Mouse (Mus musculus): ENCODE measurements around the gene Csmd2.

Gene Csmd2

DNA sequence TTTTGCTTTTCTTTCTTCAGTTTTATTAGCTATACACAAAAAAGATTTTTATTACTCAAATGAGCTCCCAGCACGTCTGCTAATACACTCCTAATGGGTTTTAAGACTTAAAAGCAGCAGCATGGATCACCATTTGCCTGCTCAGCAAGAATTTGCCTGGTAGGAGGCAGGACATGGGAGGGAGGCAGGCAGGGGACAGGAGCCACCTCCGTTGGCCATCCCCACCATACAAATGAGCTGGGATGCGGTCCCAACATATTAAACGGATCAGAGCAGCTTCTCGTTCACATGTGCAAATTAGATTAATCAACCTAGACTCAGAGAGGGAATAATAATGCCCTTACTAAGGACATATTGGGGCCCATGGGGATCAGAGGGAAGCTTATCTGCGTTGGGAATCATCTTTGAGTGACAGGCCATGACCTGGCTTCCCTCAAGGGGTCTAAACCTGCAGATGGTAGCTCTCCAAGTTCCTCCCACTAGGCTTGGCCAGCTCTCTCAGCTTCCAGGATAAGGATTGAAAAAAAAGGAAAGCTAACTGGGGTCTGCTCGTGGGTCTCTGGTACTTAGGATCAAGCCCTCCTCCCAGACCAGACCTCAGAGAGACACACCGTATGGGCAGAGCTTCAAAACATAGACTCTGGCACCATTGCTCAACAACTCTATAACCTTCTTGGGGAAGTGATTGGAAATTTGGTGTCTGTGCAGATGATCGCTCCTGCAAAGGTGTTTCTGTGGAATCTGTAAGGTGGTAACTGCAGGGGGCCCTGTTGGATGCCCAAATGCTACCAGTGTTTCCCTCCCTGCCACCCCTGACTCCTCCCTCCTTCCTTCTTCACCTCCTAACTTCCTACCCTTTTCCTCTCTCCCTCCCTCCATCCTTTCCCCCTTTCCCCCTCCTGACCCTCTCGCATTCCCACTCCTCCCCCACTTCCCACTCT is 153.8 kb downstream of the Csmd2 start:
- no peak for DNase-seq (ENCODE audit: low spot score in 2 of 2)

DNA sequence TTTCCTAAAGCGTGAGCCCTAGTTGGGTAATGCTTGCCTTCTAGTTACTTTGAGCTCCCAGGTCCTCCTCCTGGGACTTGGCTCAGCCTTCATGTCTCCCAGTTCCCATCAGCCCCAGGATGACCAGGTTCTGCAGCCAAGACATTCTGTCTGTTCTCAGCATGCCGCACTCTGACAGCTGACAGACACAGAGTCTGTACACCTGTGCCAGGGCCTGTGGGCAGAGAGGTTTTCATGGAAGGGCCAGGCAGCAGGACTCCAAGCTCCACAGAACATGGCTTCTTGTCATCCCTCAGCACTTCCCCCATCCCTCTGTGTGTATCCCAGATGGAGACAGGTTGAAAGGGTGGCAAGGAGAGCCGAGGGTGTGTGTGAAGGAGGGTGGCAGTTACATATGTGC is 154.6 kb downstream of the Csmd2 start:
- DNase-seq (ENCODE audit: low spot score in 2 of 2): no peak

DNA sequence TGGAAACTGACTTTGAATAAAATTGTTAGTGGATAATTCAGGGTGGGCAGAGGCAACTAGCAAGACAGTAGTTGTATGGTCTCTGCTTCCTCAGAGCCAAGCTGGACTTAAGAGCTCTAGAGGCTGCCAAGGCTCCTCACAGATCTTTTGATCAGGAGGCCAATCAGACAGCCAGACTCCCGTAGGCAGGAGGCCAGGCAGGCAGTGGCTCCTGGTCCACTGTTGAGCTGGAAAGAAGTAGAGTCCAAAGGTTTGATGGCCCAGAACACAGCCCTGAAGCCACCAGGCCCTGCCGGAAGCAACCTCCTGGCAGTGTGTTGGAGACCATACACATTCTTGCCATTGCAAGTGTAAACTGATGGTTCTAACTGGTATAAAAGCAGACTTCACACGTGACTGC is 155.5 kb downstream of the Csmd2 start:
- no peak for DNase-seq (ENCODE audit: low spot score in 2 of 2)

DNA sequence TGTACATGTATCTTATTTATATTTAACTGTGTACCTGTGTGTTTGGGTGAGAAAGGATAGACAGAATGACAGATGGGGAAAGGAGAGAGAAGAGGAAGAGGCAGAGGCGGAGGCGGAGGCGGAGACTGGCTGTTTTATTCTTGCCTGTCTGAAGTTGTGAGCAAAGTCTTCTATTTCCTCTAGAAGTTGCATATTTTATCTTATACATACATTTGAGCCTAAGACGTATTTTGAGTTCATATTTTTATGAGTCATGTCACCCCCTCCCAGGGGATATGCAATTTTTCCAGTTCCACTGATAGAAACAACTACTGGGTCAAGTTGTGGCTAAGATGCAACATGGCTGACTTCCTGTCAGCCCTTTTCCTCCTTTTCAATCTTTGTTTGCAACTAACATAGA is 161.9 kb downstream of the Csmd2 start:
- DNase-seq (ENCODE audit: low spot score in 2 of 2): no peak

DNA sequence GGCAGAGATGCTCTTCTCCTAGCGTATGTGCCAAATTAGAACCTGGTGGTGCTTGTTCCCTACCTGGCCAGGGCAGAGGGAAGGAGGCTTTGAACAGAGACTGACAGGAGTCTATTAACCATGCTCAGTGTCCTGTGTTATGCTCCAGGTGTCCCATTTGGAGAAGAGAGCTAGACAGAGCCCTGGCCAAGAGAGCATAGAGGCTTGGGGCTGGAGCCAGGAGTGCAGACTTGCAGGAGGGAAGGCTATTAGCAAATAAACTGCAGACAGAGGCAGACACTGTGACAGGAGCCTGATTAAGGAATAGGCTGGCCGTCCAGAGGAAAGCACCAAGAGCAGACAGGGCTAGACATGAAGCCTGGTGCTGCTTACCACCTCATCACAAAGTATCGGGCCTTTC is 164.4 kb downstream of the Csmd2 start:
- DNase-seq (ENCODE audit: low spot score in 2 of 2): no peak

DNA sequence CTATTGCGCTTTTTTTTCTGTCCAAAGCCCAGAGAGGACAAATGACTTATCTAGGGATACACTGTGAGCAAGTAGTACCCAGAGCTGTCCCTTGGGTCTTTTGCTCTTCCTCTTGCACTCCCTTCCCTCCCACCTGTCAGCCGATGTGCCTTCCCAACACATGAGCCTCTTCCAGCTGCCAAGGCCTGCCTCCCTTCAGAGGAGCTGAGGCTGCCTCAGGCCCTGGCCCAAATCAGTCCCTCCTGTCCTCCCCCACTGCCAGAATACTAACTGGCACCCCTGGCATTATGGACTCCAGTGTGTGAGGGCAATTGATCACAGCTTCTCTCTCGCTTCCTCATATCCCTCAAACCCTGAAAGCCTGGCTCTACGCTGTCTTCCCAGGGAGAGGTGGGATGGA is 165.5 kb downstream of the Csmd2 start:
- no peak for DNase-seq (ENCODE audit: low spot score in 2 of 2)

DNA sequence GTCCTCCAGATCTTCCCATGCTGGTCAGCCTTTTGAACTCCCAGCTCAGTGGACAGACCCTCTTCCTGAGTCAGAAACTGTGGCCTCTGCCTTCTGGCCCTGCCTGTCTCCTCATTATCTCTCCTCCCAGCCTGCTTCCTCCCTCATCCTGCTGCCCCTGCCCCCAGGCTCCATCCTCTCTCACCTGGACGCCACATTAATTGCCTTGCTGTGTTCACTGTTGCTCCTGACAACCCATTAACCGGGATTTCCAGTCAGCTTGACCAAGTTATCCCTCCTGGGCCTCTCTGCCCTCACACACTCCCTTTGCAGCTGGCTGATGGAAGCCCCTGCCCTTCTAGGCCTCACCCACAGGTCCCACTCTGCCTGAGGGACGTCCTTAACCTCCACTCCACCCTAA is 167.6 kb downstream of the Csmd2 start:
- no peak for DNase-seq (ENCODE audit: low spot score in 2 of 2)

DNA sequence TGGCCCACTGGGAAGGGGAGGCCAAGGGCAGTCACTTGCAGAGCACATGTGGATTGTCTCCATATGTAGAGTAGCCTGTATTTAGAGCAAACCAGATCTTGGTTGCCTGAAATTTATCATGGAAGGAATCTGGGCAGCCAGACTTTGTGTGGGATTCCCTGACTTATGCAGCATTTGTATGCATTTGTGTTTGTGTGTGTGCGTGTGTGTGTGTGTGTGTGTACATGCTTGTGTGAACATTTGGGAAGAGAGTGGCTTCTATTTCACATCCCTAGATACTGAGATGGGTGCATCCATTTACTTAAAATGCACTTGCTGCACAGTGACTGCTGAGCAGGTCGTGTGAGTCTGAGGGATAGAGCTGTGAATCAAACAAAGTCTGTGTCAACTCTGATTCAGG is 173.0 kb downstream of the Csmd2 start:
- DNase-seq (ENCODE audit: low spot score in 2 of 2): no peak

DNA sequence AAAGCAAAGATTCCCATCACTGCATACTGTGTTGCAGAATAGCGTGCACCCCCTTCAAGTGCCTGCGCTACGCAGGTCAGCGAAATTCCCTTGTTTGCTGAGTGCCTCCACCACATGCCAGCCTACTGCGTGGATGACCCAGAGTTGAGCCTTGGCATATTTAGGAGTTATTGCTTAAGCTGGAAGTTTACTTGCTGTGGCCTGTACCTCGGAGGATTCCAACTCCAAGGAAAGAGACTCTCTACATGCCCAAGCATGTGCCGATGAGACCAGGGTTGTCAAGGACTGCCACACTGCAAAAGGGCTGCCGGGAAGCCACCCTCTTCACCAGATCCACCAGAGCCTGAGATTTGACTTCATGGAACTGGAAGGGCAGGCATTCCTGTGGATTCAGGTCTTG is 182.5 kb downstream of the Csmd2 start:
- DNase-seq (ENCODE audit: low spot score in 2 of 2): no peak

DNA sequence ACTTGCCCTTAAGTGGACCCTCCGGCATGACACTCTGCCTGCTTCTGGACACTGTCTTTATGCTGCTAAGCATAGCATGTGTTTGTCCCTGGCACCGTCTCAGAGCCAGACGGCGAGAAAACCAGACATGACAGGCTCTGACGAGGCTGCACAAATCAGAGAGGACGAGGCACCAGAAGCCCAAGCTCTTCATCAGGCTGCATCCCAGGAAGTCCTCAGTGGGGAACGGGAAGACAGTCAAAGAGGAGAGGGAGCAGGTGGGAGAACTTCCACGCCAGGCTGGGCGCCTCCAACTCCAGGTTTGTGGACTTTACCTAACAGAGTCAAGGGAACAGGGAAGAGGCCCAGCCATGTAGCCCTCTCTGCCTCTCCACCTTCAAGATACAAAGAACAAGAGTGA is 183.6 kb downstream of the Csmd2 start:
- DNase-seq (ENCODE audit: low spot score in 2 of 2): no peak

DNA sequence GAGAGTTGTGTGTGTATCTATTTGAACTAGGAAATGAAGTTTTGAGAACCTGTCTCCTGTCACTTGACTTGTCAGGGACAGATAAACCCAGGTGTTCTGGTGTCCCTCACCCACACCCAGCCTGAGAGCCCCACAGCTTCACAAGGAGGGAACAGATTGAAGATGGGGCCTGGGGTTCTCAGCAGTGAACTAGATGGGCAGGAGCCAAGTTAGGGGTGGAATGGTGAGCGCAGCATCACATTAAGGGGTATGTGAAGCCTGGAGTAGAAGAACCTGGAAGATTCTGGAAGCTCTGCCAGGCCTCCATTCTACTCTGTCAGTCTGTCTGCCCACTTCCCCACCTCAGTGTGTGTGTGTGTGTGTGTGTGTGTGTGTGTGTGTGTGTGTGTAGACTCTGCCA is 184.0 kb downstream of the Csmd2 start:
- DNase-seq (ENCODE audit: low spot score in 2 of 2): no peak

DNA sequence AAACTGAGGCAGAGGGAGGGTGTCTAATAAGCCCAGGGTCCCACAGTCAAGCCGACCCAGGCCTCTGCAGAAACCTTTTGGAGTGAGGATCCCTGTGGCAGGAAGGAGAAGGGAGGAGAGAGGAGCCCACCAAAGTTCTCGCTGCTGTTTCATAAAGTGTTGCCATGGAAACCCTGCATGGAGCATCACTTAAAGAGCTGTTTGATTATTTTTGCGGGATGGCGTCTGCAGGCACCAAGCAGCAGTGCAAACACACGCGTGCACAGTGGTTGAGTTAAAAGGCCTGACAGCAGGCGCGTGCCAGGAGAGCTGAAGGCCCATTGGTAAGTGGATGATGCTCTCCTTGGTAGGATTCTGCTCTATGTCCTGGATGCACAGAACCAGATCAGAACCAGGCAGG is 191.3 kb downstream of the Csmd2 start:
- no peak for DNase-seq (ENCODE audit: low spot score in 2 of 2)

DNA sequence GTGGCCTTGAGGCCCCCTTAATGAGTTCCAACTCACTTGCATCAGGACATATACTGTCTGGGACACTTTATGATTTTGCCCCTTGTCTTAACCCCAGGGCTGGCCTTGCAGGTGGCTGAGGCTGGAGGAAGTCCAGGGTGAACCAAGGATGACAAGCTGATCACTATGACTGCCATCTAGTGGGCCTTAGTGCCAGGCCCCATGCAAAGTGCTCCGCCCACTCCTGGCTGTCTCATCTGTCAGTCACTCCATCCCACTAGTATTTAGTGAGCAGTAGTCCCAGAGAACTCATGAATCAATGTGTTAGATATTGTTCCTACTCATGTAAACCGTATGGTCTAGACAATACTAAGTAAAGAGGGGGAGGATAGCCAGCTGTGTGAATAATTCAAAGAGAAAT is 191.9 kb downstream of the Csmd2 start:
- DNase-seq (ENCODE audit: low spot score in 2 of 2): no peak

DNA sequence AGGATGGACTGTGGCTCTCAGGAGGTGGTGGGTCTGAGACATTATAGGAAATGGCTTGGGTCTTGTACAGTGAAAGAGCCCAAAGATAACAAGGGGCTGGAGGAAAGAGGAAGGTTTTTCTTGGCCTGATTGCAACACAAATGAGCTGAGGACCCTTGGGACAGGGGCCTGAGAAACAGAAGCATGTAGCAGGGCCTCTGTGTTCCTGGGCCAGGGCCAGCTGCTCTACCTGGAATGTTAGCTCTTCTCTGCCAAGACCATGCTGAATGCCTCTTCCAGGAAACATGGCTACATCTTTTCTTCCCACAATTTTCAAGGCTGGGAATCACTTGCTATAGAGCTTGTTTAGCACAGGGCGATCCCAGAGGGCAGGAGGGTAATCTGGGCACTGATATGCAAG is 197.1 kb downstream of the Csmd2 start:
- no peak for DNase-seq (ENCODE audit: low spot score in 2 of 2)

DNA sequence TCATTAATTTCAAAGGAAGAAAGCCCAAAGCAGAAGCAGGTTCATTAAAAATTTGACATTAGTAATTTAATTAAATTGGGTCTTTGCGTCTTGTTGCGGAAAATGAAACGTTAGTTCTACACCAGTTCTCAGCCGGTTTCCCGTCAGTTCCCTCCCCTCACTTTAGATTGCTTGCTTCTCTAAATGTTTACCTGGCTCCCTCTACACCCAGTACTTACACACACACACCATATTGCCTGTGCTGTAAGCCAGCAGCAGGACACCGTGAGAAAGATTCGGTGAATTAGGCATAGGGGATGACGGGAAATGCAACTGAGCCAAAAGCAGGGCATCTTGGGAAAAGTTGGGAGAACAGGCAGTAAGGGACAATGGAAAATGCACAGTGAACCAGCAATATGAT is 206.8 kb downstream of the Csmd2 start:
- DNase-seq (ENCODE audit: low spot score in 2 of 2): no peak

DNA sequence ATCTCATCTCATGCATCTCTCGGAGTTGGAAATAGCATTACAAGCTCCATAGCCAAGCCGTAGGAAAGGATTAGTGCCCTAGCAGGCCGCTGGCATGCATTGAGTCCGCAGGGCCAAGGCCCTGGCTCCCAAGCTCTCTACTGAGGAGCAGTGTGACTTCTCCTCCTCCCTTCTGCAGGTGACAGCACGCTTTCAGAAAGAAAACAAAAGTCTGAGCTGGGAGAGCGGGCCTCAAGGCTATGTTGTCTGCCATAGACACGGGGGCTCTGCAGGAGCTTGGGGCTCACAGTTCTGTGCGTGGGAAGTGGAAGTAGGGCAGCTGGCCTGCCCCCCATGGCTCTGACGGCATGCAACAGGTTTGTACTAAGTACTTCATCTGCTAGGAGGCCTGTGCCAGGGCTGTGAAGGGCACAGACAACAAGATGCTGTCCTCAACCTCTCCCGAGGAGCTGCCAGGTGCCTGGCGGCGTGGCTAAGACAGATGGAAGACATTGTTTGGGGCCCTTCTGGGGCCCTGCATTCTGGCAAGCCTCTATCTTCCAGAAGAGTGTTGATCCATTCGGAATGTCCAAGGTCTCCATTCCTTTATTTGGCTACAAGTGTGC is 230.4 kb downstream of the Csmd2 start:
- DNase-seq (ENCODE audit: low spot score in 2 of 2): no peak

DNA sequence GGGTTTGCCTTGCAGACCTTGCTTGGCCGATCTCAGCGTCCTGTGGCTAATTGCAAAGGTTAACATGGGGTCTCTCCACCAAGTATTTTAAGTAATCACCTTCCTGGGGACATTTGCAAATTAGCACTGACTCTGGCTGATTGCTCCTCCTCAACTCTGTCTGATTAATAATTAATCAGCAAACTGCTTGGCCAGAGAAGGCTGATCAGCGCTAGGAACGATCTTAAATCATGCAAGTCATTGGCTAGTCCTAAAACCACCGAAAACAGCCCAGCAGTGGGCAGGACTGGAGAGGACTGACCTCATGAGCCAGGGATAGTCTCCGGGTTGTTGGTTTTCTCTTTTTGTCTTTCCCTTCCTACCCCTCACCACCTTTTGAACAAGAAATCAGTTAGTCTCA is 236.8 kb downstream of the Csmd2 start:
- no peak for DNase-seq (ENCODE audit: low spot score in 2 of 2)

DNA sequence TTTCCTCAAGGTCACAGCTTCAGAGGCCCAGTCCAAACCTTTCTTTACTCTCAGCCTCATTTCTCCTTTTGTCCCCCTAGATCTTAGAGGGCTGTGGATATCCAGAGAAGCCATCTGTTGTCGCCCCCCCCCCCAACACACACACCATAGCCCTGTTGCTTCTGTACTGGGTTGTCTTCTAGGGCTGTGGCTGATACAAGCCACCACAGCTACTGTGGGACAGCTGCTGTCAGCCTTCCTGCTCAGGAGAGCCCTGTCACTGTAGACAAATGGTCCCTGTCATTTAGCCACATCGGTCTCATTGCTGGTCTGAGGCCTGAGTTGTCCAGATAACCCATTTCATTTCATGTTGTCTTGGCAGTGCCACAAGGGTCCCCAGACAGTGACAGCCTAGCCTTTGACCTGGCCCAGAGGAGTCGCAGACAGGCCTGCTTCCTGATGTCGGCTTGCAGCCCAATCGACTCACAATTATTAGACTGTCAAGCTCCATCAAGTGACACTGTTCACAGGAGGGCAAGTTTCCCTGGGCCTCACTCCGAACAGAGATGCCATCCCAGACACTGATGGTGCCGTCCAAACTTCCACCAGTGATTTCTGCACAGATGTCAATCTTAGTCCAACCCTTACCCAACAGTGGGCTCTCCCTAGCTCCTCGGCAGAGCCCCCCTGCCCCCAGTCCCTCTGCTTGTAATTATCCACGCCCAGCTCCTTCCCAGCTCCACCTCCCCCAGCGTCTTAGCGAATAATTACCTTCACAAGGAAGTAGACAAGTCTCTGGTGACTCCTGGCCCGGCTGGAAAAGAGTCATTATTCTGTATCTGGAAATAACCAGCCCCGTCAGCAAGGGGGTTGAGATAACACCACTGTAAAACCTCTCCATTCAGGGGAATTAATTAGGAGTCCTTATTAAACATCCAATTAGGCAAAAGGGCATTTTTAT is 240.0 kb downstream of the Csmd2 start:
- DNase-seq (ENCODE audit: low spot score in 2 of 2): no peak

DNA sequence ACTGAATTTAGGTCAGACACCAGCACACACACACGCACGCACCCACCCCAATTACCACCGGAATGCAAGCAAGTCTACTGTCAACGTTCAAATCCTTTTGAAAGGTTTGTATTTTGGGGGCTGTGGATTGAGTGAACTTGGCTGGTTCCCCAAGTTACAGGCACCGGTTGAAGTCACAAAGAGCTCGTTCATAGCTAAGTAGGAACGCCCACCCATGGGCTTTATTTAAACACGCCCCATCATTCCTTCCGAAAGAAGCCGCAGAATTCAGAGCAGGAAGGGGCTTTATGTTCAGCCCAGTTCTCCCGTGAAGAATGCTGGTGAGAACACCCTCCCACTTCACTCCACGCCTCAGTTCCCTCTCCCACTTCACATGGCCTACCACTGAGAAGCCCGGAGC is 245.8 kb downstream of the Csmd2 start:
- DNase-seq (ENCODE audit: low spot score in 2 of 2): peak in 1 of 2 experiments; percentile 8

DNA sequence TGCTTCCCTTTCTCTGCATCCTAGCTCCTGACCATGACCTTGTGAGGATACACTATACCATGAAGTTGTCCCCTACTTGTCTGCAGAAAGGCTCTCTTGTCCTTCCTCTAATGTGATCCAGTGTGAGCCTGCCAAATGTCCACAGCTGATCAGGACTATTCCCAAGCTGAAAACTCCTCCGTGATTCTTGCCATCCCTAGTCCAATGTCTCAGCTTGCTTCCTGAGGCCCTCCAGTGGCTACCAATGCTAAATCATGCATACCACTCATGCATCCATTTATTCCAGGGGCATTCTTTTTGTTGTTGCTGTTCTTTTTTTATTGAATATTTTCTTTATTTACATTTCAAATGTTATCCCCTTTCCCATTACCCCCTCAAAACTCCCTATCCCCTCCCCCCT is 251.5 kb downstream of the Csmd2 start:
- DNase-seq (ENCODE audit: low spot score in 2 of 2): no peak

DNA sequence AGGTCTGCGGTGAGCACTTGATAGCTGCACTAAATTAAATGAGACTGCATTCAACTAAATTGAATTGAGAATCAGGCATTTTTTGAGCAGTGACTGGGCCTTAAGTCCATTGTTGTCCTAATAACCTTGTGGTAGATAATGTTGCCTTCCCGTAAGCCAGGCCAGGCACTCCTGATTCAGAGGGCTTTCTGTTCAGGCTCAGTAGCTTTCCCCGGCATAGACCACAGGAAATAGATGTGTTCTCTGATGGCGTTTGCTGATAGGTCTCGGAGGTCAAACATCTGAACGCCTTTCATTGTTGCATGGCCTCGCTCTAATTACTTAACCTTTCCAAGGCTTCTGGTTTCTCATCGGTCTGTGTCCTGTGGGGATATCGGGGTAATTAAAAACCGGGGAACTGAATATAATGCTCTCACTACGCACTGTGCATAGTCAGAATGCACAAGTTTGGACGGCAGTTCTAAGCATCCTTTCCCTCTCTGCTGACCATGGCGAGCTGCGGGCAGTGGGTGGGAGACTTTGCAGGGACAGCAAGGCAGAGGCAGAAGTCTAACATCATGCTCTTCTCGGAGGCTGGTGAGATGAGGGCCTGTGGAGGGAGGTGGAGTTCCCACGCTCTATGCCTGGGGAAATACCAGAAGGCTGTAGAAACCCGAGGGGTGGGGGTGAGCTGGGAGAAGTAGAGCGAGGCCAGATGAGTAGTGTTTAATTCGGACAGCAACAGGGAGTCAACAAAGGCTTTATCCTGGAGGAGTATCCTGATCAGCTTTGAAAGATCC is 253.6 kb downstream of the Csmd2 start:
- DNase-seq (ENCODE audit: low spot score in 2 of 2): no peak
